Mouse (Mus musculus): Measurements from ENCODE around the gene Fndc10. TPM values are rescaled to one million over a fixed set of nuclear protein-coding genes. Genes with fewer than 3 reads are reported as not detected.
"Not testable (repeated sequence)": the region's sequence is repeated elsewhere in the genome, so short reads cannot be mapped to it uniquely, and the experiment has no call there.

The Fndc10 gene
- 10 to 100 TPM; 54.6 to 60.4 TPM for total RNA-seq (2021)
- long read RNA-seq, experiment 1, transcript Fndc10-201 (1 exons, 2,140 nt): major isoform, 18 of 86 reads
- long read RNA-seq, experiment 1, partial matches to known transcripts: 1 of 86 reads
- long read RNA-seq, experiment 1, other reads (novel, unspliced or antisense): 67 of 86 reads
- long read RNA-seq, experiment 2, transcript Fndc10-201 (1 exons, 2,140 nt): major isoform, 47 of 114 reads
- long read RNA-seq, experiment 2, partial matches to known transcripts: 0 of 114 reads
- long read RNA-seq, experiment 2, other reads (novel, unspliced or antisense): 67 of 114 reads

- peak; percentile 27 to 44 for DNase-seq (ENCODE audit: low spot score in 2 of 2)
These were observed at the start of gene Fndc10 for GRCm38 (mm10) chr4:155694111-155694481. Fndc10 (plus strand) TSS chr4:155694342.

- DNase-seq (ENCODE audit: low spot score in 2 of 2): not testable (repeated sequence)
These were observed 48.8 kb upstream of the Fndc10 start, which contains the start of gene Gm10563 for GRCm38 (mm10) chr4:155645308-155645707. Gm10563 (minus strand) TSS chr4:155645408.

GRCm38 (mm10) chr4:155645721-155646120 is 48.4 kb upstream of the Fndc10 start:
- no peak for DNase-seq (ENCODE audit: low spot score in 2 of 2)

GRCm38 (mm10) chr4:155649355-155649754 is 44.8 kb upstream of the Fndc10 start:
- no peak for DNase-seq (ENCODE audit: low spot score in 2 of 2)

GRCm38 (mm10) chr4:155651553-155652269 is 42.4 kb upstream of the Fndc10 start:
- DNase-seq (ENCODE audit: low spot score in 2 of 2): no peak

- DNase-seq (ENCODE audit: low spot score in 2 of 2): no peak
These were observed 41.7 kb upstream of the Fndc10 start for GRCm38 (mm10) chr4:155652283-155653085.

- DNase-seq (ENCODE audit: low spot score in 2 of 2): no peak
These were observed 41.1 kb upstream of the Fndc10 start, which contains the start of gene Mmp23 for GRCm38 (mm10) chr4:155653086-155653450. Mmp23 (minus strand) TSS chr4:155653384.

- DNase-seq (ENCODE audit: low spot score in 2 of 2): no peak
These were observed 40.5 kb upstream of the Fndc10 start for GRCm38 (mm10) chr4:155653451-155654182.

- DNase-seq (ENCODE audit: low spot score in 2 of 2): no peak
These were observed 40.0 kb upstream of the Fndc10 start for GRCm38 (mm10) chr4:155654183-155654455.

GRCm38 (mm10) chr4:155654456-155655298 is 39.5 kb upstream of the Fndc10 start:
- DNase-seq (ENCODE audit: low spot score in 2 of 2): no peak

GRCm38 (mm10) chr4:155656214-155656751 is 37.9 kb upstream of the Fndc10 start:
- no peak for DNase-seq (ENCODE audit: low spot score in 2 of 2)

GRCm38 (mm10) chr4:155658961-155659360 is 35.2 kb upstream of the Fndc10 start:
- no peak for DNase-seq (ENCODE audit: low spot score in 2 of 2)

GRCm38 (mm10) chr4:155660641-155661040 is 33.5 kb upstream of the Fndc10 start:
- no peak for DNase-seq (ENCODE audit: low spot score in 2 of 2)

- no peak for DNase-seq (ENCODE audit: low spot score in 2 of 2)
These were observed 27.2 kb upstream of the Fndc10 start for GRCm38 (mm10) chr4:155666903-155667302.

GRCm38 (mm10) chr4:155668689-155669597 is 25.2 kb upstream of the Fndc10 start, which contains the start of gene Mib2:
Mib2 (minus strand) TSS chr4:155669198.
- peak; percentile 75 to 95 for DNase-seq (ENCODE audit: low spot score in 2 of 2)

- DNase-seq (ENCODE audit: low spot score in 2 of 2): no peak
These were observed 24.5 kb upstream of the Fndc10 start for GRCm38 (mm10) chr4:155669598-155670075.

- peak in 1 of 2 experiments; percentile 1 for DNase-seq (ENCODE audit: low spot score in 2 of 2)
These were observed 23.9 kb upstream of the Fndc10 start for GRCm38 (mm10) chr4:155670236-155670635.

- DNase-seq (ENCODE audit: low spot score in 2 of 2): no peak
These were observed 22.1 kb upstream of the Fndc10 start for GRCm38 (mm10) chr4:155672082-155672481.

GRCm38 (mm10) chr4:155675991-155676390 is 18.2 kb upstream of the Fndc10 start:
- peak in 1 of 2 experiments; percentile 1 for DNase-seq (ENCODE audit: low spot score in 2 of 2)
